Mouse (Mus musculus): ENCODE results near the gene Fam102a. TPM values are rescaled to one million over a fixed set of nuclear protein-coding genes. Genes with fewer than 3 reads are reported as not detected.

The Fam102a gene
- total and polyA plus RNA-seq, 3 experiments, result 28.7 to 35.0 (median 32.7) TPM

- H3K9me3 ChIP-seq (replicated peaks), result peaks cover under 1% of the 10 kb centered on the region; the same call in 1 of the 2 replicates
- ATAC-seq (ENCODE audit: extremely low read depth, insufficient number of reproducible peaks, low FRiP score, poor library complexity, severe bottlenecking), result no peak
- no peak overlapping the region for H3K4me3 ChIP-seq (ENCODE audit: low read depth, low read length)
- H3K4me1 ChIP-seq (ENCODE audit: insufficient read depth, low read depth, low read length), result peaks cover 76% of the 10 kb centered on the region
- H3K36me3 ChIP-seq (replicated peaks), result peaks cover 18% of the 10 kb centered on the region
- no peak for DNase-seq (ENCODE audit: low spot score)
- TF ChIP-seq GATA1 (IDR thresholded peaks at IDR 0.05; ENCODE audit: borderline replicate concordance, low read length), result no peak
- no peak for TF ChIP-seq GATA2 (IDR thresholded peaks at IDR 0.05; ENCODE audit: borderline replicate concordance, low read depth, low read length)
- TF ChIP-seq POLR2AphosphoS5 (IDR thresholded peaks at IDR 0.05; ENCODE audit: insufficient replicate concordance, low read depth, low read length), result no peak
- H3K27me3 ChIP-seq (ENCODE audit: insufficient read depth, low read length), result no peaks in the 10 kb centered on the region
These were observed 42.5 kb upstream of the Fam102a start for GRCm38 (mm10) chr2:32492661-32493060.

- Histone ChIP-seq H3K27me3 (ENCODE audit: insufficient read depth, low read length) (no peaks in the 10 kb centered on the region), H3K9me3 (replicated peaks) (peaks cover 4% of the 10 kb centered on the region), H3K4me3 (ENCODE audit: low read depth, low read length) (peak overlapping the region; percentile 68), H3K4me1 (ENCODE audit: insufficient read depth, low read depth, low read length) (peaks cover 76% of the 10 kb centered on the region), H3K36me3 (replicated peaks) (peaks cover 17% of the 10 kb centered on the region)
- TF ChIP-seq GATA1 (IDR thresholded peaks at IDR 0.05; ENCODE audit: borderline replicate concordance, low read length) (no peak), CTCF (IDR thresholded peaks at IDR 0.05; ENCODE audit: low read depth, low read length) (no peak), POLR2AphosphoS5 (IDR thresholded peaks at IDR 0.05; ENCODE audit: insufficient replicate concordance, low read depth, low read length) (no peak), GATA2 (IDR thresholded peaks at IDR 0.05; ENCODE audit: borderline replicate concordance, low read depth, low read length) (no peak), TAL1 (conservative IDR thresholded peaks at IDR 0.05; ENCODE audit: low read depth, low read length) (no peak)
- DNase-seq (ENCODE audit: low spot score) (peak; percentile 57), ATAC-seq (ENCODE audit: extremely low read depth, insufficient number of reproducible peaks, low FRiP score, poor library complexity, severe bottlenecking) (no peak)
These were observed 41.8 kb upstream of the Fam102a start for GRCm38 (mm10) chr2:32493301-32493701.

GRCm38 (mm10) chr2:32494522-32494921 lies 40.6 kb upstream of the Fam102a start:
- ATAC-seq (ENCODE audit: extremely low read depth, insufficient number of reproducible peaks, low FRiP score, poor library complexity, severe bottlenecking) (no peak), DNase-seq (ENCODE audit: low spot score) (no peak)
- TF ChIP-seq GATA2 (IDR thresholded peaks at IDR 0.05; ENCODE audit: borderline replicate concordance, low read depth, low read length) (no peak), POLR2AphosphoS5 (IDR thresholded peaks at IDR 0.05; ENCODE audit: insufficient replicate concordance, low read depth, low read length) (no peak), CTCF (IDR thresholded peaks at IDR 0.05; ENCODE audit: low read depth, low read length) (no peak), TAL1 (conservative IDR thresholded peaks at IDR 0.05; ENCODE audit: low read depth, low read length) (no peak), GATA1 (IDR thresholded peaks at IDR 0.05; ENCODE audit: borderline replicate concordance, low read length) (no peak)
- peaks cover 68% of the 10 kb centered on the region for H3K4me1 ChIP-seq (ENCODE audit: insufficient read depth, low read depth, low read length)
- no peaks in the 10 kb centered on the region for H3K27me3 ChIP-seq (ENCODE audit: insufficient read depth, low read length)
- H3K9me3 ChIP-seq (replicated peaks), result peaks cover 13% of the 10 kb centered on the region
- H3K36me3 ChIP-seq (replicated peaks), result peaks cover 12% of the 10 kb centered on the region
- peak overlapping the region; percentile 68; the same call in 1 of the 2 replicates for H3K4me3 ChIP-seq (ENCODE audit: low read depth, low read length)

- no peaks in the 10 kb centered on the region for H3K27me3 ChIP-seq (ENCODE audit: insufficient read depth, low read length)
- peaks cover 11% of the 10 kb centered on the region for H3K36me3 ChIP-seq (replicated peaks)
- peaks cover 72% of the 10 kb centered on the region for H3K4me1 ChIP-seq (ENCODE audit: insufficient read depth, low read depth, low read length)
- DNase-seq (ENCODE audit: low spot score) (peak; percentile 91), ATAC-seq (ENCODE audit: extremely low read depth, insufficient number of reproducible peaks, low FRiP score, poor library complexity, severe bottlenecking) (peak; percentile 94)
- TF ChIP-seq TAL1 (conservative IDR thresholded peaks at IDR 0.05; ENCODE audit: low read depth, low read length) (peak; percentile 45; the same call in 1 of the 2 replicates), POLR2AphosphoS5 (IDR thresholded peaks at IDR 0.05; ENCODE audit: insufficient replicate concordance, low read depth, low read length) (no peak)
- H3K9me3 ChIP-seq (replicated peaks), result peaks cover 13% of the 10 kb centered on the region
- H3K4me3 ChIP-seq (ENCODE audit: low read depth, low read length), result peak overlapping the region; percentile 68
These were observed 39.9 kb upstream of the Fam102a start for GRCm38 (mm10) chr2:32495185-32495726.

GRCm38 (mm10) chr2:32496190-32496589 lies 38.9 kb upstream of the Fam102a start:
- no peak for ATAC-seq (ENCODE audit: extremely low read depth, insufficient number of reproducible peaks, low FRiP score, poor library complexity, severe bottlenecking)
- Histone ChIP-seq H3K27me3 (ENCODE audit: insufficient read depth, low read length) (no peaks in the 10 kb centered on the region), H3K4me1 (ENCODE audit: insufficient read depth, low read depth, low read length) (peaks cover 74% of the 10 kb centered on the region), H3K4me3 (ENCODE audit: low read depth, low read length) (peak overlapping the region; percentile 68), H3K9me3 (replicated peaks) (peaks cover 13% of the 10 kb centered on the region), H3K36me3 (replicated peaks) (peaks cover 9% of the 10 kb centered on the region)
- peak; percentile 52 for DNase-seq (ENCODE audit: low spot score)
- no peak for TF ChIP-seq CTCF (IDR thresholded peaks at IDR 0.05; ENCODE audit: low read depth, low read length)
- no peak for TF ChIP-seq TAL1 (conservative IDR thresholded peaks at IDR 0.05; ENCODE audit: low read depth, low read length)
- no peak for TF ChIP-seq GATA2 (IDR thresholded peaks at IDR 0.05; ENCODE audit: borderline replicate concordance, low read depth, low read length)
- TF ChIP-seq GATA1 (IDR thresholded peaks at IDR 0.05; ENCODE audit: borderline replicate concordance, low read length), result no peak
- TF ChIP-seq POLR2AphosphoS5 (IDR thresholded peaks at IDR 0.05; ENCODE audit: insufficient replicate concordance, low read depth, low read length), result no peak

GRCm38 (mm10) chr2:32499365-32499764 lies 35.8 kb upstream of the Fam102a start:
- DNase-seq (ENCODE audit: low spot score), result no peak
- H3K9me3 ChIP-seq (replicated peaks), result peaks cover 13% of the 10 kb centered on the region
- H3K27me3 ChIP-seq (ENCODE audit: insufficient read depth, low read length), result no peaks in the 10 kb centered on the region
- no peak for ATAC-seq (ENCODE audit: extremely low read depth, insufficient number of reproducible peaks, low FRiP score, poor library complexity, severe bottlenecking)
- no peak for TF ChIP-seq GATA2 (IDR thresholded peaks at IDR 0.05; ENCODE audit: borderline replicate concordance, low read depth, low read length)
- TF ChIP-seq GATA1 (IDR thresholded peaks at IDR 0.05; ENCODE audit: borderline replicate concordance, low read length), result no peak
- TF ChIP-seq TAL1 (conservative IDR thresholded peaks at IDR 0.05; ENCODE audit: low read depth, low read length), result no peak
- TF ChIP-seq POLR2AphosphoS5 (IDR thresholded peaks at IDR 0.05; ENCODE audit: insufficient replicate concordance, low read depth, low read length), result no peak
- TF ChIP-seq CTCF (IDR thresholded peaks at IDR 0.05; ENCODE audit: low read depth, low read length), result no peak
- no peak overlapping the region for H3K4me3 ChIP-seq (ENCODE audit: low read depth, low read length)
- peaks cover 72% of the 10 kb centered on the region for H3K4me1 ChIP-seq (ENCODE audit: insufficient read depth, low read depth, low read length)
- peaks cover 3% of the 10 kb centered on the region for H3K36me3 ChIP-seq (replicated peaks)

Measured in G1E (cell line).